Mouse (Mus musculus) heart, postnatal 0 days (tissue): ENCODE results near the gene Pcyt1a.

Experiments
- CTCF ChIP-seq: IDR thresholded peaks from 2 replicates; pipeline ENCODE4 v1.5.1; 2016; ENCODE audit warnings: antibody characterized with exemption, control low read depth, low read depth
- EP300 ChIP-seq: IDR thresholded peaks from 2 replicates; pipeline ENCODE4 v1.6.1; 2016; ENCODE audit warnings: antibody characterized with exemption, low read depth

DNA sequence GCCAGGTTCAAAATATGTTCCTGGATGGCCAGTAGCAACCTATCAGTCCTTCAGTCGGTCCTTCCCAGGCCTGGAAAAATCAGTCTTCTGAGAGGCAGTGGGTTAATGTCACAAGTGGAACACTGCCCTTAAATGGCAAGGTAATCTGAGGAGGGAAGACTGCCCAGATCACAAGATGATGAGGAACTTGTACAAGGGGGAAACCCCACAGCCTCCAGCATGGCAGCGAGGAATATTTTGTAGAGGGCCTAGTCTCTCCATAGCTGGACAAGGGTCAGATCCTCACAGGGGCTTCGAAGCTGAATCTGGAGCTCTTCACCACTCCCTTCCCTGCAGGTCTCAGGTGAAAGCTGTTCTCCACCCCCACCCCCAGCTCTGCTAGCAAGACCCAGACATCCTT lies 27.9 kb upstream of the Pcyt1a start:
- TF ChIP-seq EP300: no peak
- TF ChIP-seq CTCF: no peak
